Mouse (Mus musculus) cerebellum, adult 2 months (tissue): ENCODE results near the gene St6galnac3. TPM values are rescaled to one million over a fixed set of nuclear protein-coding genes. Genes with fewer than 3 reads are reported as not detected.

Experiments
- DNase-seq, 2 experiments: peaks; one replicate each; pipeline ENCODE4 v3.0.0; 2021
- H3K27ac ChIP-seq: fragments of 200-500 bp; 2 replicates; pipeline ENCODE4 v1.5.1; 2012; ENCODE audit warnings: low read length, control low read depth, inconsistent platforms; ENCODE audit not compliant: insufficient read depth
- H3K27me3 ChIP-seq: fragments of 200-500 bp; 2 replicates; pipeline ENCODE4 v1.6.1; 2012; ENCODE audit warnings: inconsistent platforms, mild to moderate bottlenecking, low read length, moderate library complexity; ENCODE audit not compliant: control insufficient read depth, insufficient read depth
- H3K4me1 ChIP-seq: fragments of 200-500 bp; 2 replicates; pipeline ENCODE4 v1.6.1; 2011; ENCODE audit warnings: low read length; ENCODE audit not compliant: control insufficient read depth, insufficient read depth
- H3K4me3 ChIP-seq: fragments of 200-500 bp; replicated peaks from 2 replicates; pipeline ENCODE3; 2011; ENCODE audit warnings: mild to moderate bottlenecking, low read depth, low read length, control low read depth; ENCODE audit not compliant: insufficient read depth
- CTCF ChIP-seq: fragments of 200-500 bp; IDR thresholded peaks from 2 replicates; pipeline ENCODE4 v1.5.1; 2011; ENCODE audit warnings: low read depth, mild to moderate bottlenecking, control low read depth, low read length, moderate library complexity, borderline replicate concordance; ENCODE audit not compliant: insufficient read depth
- POLR2A ChIP-seq: fragments of 200-500 bp; IDR thresholded peaks from 2 replicates; pipeline ENCODE4 v1.6.1; 2011; ENCODE audit warnings: low read length, control low read depth, borderline replicate concordance; ENCODE audit not compliant: insufficient read depth
- WGBS: fragments of 180-500 bp; shearing (Covaris S2); methylation state at CpG from one replicate; pipeline ENCODE4 v1.1.7; 2018; 5-methylcytosine and 5-hydroxymethylcytosine counted together
- polyA plus RNA-seq: library from polyadenylated mRNA; depleted of rRNA; stranded (reverse); fragments of >200 nt; gene quantifications from 2 replicates; pipeline ENCODE4 v1.2.3, GENCODE M21; 2012

St6galnac3 gene
- polyA plus RNA-seq, 1 experiment, result 14.6 TPM

DNA sequence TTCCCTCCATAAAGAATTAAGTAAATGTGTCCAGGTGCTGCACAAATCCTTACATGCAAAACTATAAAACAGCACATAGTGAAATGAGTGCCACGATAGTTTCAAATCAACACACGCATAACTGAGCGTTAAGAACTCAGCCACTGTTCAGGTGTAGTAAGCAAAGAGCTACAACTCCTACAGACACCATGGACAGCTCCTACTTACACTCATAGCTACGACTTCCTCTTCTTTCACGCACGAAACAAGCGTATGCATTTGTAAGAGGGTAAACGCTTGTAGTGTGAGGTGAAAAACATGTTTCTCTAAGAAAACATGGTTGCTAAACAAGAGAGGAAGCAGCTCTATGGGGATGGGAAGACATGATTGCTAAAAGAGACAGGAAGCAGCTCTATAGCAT is 457.6 kb downstream of the St6galnac3 start:
- DNase-seq, result no peak
- 85% methylated on average over 8 of the region's 8 CpGs for WGBS

DNA sequence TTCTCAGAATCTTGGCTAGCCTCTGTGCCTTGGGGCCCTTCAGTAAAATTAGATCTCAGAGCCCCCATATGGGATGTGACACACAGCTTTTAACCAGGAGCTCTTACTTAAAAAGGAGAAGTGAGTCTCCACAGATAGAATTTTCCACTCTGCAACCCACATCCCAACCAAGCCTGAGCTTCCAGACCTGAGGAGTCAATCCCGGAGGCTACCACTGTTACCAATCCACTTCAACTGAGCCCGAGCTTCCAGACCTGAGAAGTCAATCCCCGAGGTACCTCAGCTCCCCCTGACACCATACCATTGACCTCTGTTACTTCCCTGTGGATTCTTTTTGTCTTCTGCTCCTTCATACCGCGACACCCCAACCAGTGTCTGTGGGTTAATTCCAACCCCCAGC is 463.0 kb downstream of the St6galnac3 start:
- Histone ChIP-seq H3K27ac (no peak overlapping the region), H3K27me3 (no peaks in the 10 kb centered on the region), H3K4me3 (no peak overlapping the region), H3K4me1 (peaks cover 3% of the 10 kb centered on the region; the same call in 1 of the 2 replicates)
- DNase-seq, result no peak
- 72% methylated on average over 5 of the region's 5 CpGs for WGBS
- TF ChIP-seq CTCF, result no peak
- no peak for TF ChIP-seq POLR2A

More for the DNA sequence above, 457.6 kb downstream of the St6galnac3 start:
- no peaks in the 10 kb centered on the region for H3K27me3 ChIP-seq
- H3K4me1 ChIP-seq, result no peaks in the 10 kb centered on the region
- H3K27ac ChIP-seq, result no peak overlapping the region
- TF ChIP-seq CTCF, result no peak
- no peak for TF ChIP-seq POLR2A
- H3K4me3 ChIP-seq, result no peak overlapping the region

DNA sequence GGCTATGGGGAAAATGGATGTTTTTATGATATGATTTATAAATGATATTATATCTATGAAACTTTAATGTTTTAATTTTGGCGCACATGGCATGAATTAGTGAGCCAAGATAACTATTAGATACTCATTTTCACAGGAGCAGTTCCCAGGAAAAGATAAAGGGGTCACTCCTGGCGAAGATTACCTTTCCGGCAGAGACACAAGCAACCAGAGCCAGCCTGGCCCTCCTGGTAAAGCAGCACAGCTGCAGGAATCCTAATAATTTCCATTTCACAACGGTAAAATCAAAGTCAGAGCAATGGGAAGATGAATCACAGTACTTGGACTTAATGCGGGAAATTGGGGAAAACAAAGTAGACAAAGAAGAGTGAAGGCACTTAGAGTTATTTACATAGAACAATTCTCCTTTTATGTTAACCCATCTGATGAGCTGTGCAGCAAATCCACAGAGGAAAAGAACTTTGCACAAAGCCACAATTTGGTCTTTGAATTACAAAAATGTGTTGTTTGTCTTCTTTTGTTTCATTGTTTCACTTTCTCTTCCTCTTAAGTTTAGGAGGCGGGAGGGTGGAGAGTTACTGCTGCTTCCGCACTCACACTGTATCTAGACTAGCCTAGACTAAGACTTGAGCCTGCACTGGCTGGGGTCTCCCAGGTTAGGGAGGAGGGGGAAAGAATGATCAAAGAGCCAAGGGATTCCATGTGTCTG is 464.6 kb downstream of the St6galnac3 start:
- Histone ChIP-seq H3K27ac (no peak overlapping the region), H3K4me3 (no peak overlapping the region), H3K4me1 (peaks cover 3% of the 10 kb centered on the region; the same call in 1 of the 2 replicates), H3K27me3 (no peaks in the 10 kb centered on the region)
- WGBS, result 83% methylated on average over 7 of the region's 7 CpGs
- no peak for TF ChIP-seq CTCF
- TF ChIP-seq POLR2A, result no peak
- DNase-seq, result no peak

DNA sequence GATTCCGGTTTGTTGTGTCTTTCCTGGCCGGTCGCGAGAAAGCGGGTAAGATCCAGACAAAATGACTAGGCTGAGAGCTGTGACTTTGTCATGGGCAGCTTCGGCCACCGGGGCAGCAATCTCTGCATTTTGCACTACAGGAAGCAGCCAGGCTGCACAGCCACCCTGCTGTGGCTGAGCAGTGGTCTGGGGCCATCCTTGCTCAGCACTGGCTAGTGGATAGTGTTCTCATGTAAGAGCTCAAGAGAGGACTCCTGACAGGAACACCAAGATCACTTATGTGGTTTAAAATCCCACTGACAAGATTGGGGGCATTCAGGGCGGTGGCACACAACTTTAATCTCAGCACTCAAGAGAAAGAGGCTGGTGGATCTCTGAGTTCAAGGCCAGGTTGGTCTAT is 469.1 kb downstream of the St6galnac3 start:
- Histone ChIP-seq H3K4me3 (no peak overlapping the region), H3K27me3 (no peaks in the 10 kb centered on the region), H3K27ac (no peak overlapping the region), H3K4me1 (no peaks in the 10 kb centered on the region)
- WGBS, result 83% methylated on average over 8 of the region's 8 CpGs
- TF ChIP-seq CTCF, result no peak
- TF ChIP-seq POLR2A, result no peak
- DNase-seq, result no peak

DNA sequence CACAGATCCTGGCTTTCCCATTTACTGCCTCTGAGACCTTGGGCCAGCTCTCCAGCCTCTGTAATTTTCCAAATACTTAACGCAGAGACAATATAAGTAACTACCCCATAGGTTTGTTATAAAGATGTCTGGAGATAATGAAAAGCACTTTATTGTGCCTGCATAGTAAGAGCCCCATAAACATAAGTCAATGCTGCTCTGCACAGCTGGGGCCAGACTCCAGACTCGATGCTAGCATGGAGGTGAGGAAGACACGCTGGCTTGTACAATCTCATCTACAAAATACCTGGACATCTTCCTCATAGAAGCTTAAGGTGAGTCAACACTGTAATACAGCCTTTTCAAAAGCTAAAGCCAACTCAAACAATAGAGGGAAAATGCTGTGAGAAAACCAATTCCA is 473.3 kb downstream of the St6galnac3 start:
- DNase-seq, result no peak
- H3K27ac ChIP-seq, result no peak overlapping the region
- no peaks in the 10 kb centered on the region for H3K4me1 ChIP-seq
- 88% methylated on average over 3 of the region's 3 CpGs for WGBS
- TF ChIP-seq POLR2A (no peak), CTCF (no peak)
- no peak overlapping the region for H3K4me3 ChIP-seq
- no peaks in the 10 kb centered on the region for H3K27me3 ChIP-seq

DNA sequence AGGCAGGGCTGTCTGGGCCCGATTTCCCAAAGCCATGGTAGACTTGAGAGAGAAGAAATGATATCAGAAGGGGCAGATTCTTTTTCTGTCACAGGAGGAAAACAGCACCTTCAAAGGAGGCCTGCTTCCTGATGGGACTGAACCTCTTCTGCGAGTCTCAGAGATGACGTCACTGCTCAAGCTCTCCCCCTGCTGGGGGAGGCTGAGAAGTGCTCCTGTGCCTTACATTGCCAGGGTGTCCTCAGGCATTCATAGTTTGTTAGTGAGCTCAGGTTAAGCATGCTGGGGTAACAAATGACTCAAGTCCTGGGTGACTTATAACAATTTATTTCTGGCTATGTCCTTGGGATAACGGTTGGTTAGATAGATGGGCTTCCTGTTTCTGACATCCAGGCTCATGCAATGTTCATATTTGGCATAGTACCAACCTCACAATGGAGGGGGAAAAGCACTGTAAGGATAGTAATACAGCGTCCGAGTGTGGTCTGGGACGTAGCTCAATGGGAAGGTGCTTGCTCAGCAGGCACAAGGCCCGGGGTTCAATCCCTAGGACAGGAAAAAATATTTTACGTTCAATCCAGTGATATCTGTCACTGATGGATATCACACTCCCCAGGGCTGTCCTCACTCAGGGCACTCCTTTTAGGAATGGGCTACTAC is 474.2 kb downstream of the St6galnac3 start:
- WGBS, result 50% methylated on average over 9 of the region's 9 CpGs
- Histone ChIP-seq H3K4me3 (no peak overlapping the region), H3K4me1 (no peaks in the 10 kb centered on the region), H3K27ac (no peak overlapping the region), H3K27me3 (no peaks in the 10 kb centered on the region)
- TF ChIP-seq POLR2A (no peak), CTCF (peak; percentile 82)
- peak; percentile 54 to 61 for DNase-seq

DNA sequence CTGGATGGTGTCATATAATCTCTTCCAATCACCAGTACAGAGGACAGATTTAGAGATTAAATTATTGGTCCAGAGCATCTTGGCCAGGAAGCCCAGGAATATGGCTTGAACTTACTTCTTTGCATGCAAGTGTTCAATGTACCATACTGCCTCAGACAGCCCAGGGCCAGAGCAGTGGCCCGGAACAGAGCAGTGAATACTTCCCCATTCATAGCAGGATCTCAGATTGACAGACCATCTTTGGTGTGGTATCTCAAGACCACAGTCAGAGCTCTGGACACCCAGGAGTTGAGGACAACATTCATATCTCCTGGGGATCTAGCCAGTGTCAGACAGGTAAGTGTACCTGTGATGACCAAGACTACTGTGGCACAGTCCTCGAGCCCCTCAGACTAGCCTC is 476.1 kb downstream of the St6galnac3 start:
- 79% methylated on average over 2 of the region's 2 CpGs for WGBS
- no peak overlapping the region for H3K27ac ChIP-seq
- H3K4me1 ChIP-seq, result no peaks in the 10 kb centered on the region
- TF ChIP-seq CTCF (no peak), POLR2A (no peak)
- H3K4me3 ChIP-seq, result no peak overlapping the region
- no peak for DNase-seq
- no peaks in the 10 kb centered on the region for H3K27me3 ChIP-seq

DNA sequence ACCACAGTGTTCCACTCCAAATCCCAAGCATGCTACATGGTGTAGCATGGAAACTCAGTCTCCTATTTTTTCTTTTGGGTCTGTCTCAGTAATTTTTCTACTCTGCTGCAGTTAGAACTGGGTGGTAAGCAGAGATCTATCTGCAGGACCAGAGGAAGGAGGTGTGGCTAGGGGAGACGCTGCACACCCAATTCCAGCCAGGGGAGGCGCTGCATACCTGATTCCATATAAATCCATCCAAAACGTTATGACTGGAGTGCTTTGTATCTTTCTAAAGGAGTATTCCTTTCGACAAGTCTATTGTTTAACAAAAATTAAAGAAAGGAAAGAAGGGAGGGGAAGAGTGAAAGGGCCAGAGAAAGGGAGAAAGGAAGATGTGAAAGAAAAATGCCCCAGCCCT is 476.9 kb downstream of the St6galnac3 start:
- no peak for DNase-seq
- WGBS, result 53% methylated on average over 4 of the region's 4 CpGs
- no peaks in the 10 kb centered on the region for H3K27me3 ChIP-seq
- H3K4me1 ChIP-seq, result no peaks in the 10 kb centered on the region
- H3K4me3 ChIP-seq, result no peak overlapping the region
- no peak overlapping the region for H3K27ac ChIP-seq
- TF ChIP-seq POLR2A (no peak), CTCF (peak; percentile 18; the same call in 1 of the 2 replicates)
